Mouse (Mus musculus) testis, adult 2 months (tissue): ENCODE measurements around the gene Ivns1abp. TPM values are rescaled to one million over a fixed set of nuclear protein-coding genes. Genes with fewer than 3 reads are reported as not detected.

ENCODE experiments used
- H3K27ac ChIP-seq: fragments of 200-500 bp; 2 replicates; pipeline ENCODE4 v1.5.1; 2012; ENCODE audit warnings: low read depth, low read length; ENCODE audit not compliant: control insufficient read depth, insufficient read depth
- H3K27me3 ChIP-seq: fragments of 200-500 bp; 2 replicates; pipeline ENCODE4 v1.6.1; 2012; ENCODE audit warnings: mild to moderate bottlenecking, low read length, moderate library complexity; ENCODE audit not compliant: control insufficient read depth, insufficient read depth
- H3K36me3 ChIP-seq: fragments of 200-500 bp; 2 replicates; pipeline ENCODE4 v1.6.1; 2012; ENCODE audit warnings: mild to moderate bottlenecking, low read length; ENCODE audit not compliant: control insufficient read depth, insufficient read depth
- H3K4me1 ChIP-seq: fragments of 200-500 bp; 2 replicates; pipeline ENCODE4 v1.6.1; 2012; ENCODE audit warnings: low read length; ENCODE audit not compliant: control insufficient read depth, insufficient read depth
- H3K4me3 ChIP-seq: fragments of 200-500 bp; 2 replicates; pipeline ENCODE4 v1.5.1; 2012; ENCODE audit warnings: low read depth, mild to moderate bottlenecking, low read length, moderate library complexity, mixed read lengths; ENCODE audit not compliant: control insufficient read depth
- CTCF ChIP-seq: fragments of 200-500 bp; IDR thresholded peaks from 2 replicates; pipeline ENCODE4 v1.5.1; 2012; ENCODE audit warnings: low read depth, mild to moderate bottlenecking, inconsistent platforms, low read length, moderate library complexity; ENCODE audit not compliant: control insufficient read depth, insufficient read depth, insufficient replicate concordance
- POLR2A ChIP-seq: fragments of 200-500 bp; IDR thresholded peaks from 2 replicates; pipeline ENCODE4 v1.6.1; 2012; ENCODE audit warnings: low read depth, mild to moderate bottlenecking, inconsistent platforms, low read length, moderate library complexity; ENCODE audit not compliant: control insufficient read depth
- polyA plus RNA-seq: library from polyadenylated mRNA; depleted of rRNA; stranded (reverse); fragments of >200 nt; gene quantifications from 2 replicates; pipeline ENCODE4 v1.2.3, GENCODE M21; 2012

Gene Ivns1abp
- polyA plus RNA-seq, 1 experiment, result 73.0 TPM

DNA sequence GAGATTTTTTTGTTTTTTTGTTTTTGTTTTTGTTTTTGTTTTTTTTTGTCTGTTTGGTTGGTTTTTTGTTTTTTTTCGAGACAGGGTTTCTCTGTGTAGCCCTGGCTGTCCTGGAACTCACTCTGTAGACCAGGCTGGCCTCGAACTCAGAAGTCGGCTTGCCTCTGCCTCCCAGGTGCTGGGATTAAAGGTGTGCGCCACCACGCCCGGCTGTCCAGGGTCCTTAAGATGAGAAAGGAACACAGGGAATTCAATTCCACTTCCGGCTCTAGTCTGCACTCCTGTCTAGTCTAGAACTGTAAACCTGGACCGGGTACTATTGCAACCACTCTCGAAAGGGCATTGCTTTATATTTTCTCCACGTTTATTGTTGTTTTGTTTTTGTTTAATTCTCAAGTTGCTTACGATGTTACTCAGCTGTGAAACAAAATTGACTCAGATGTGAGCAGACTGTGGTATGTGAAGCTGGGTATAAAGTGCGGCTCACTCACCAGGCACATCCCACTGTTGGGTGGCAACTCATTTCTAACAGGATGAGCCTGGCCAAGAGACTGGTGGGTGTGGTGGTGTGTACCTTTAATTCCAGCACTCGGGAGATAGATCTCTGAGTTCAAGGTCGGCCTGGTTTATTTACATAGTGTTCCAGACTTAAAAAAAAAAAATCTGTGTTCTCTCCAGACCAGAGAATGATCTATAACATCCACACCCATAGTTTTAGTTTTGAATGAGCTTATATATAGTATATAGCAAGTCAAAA is 15.8 kb upstream of the Ivns1abp start:
- Histone ChIP-seq H3K4me1 (no peaks in the 10 kb centered on the region), H3K27me3 (no peaks in the 10 kb centered on the region), H3K27ac (no peak overlapping the region), H3K36me3 (no peaks in the 10 kb centered on the region), H3K4me3 (no peak overlapping the region)
- TF ChIP-seq POLR2A (no peak), CTCF (no peak)

DNA sequence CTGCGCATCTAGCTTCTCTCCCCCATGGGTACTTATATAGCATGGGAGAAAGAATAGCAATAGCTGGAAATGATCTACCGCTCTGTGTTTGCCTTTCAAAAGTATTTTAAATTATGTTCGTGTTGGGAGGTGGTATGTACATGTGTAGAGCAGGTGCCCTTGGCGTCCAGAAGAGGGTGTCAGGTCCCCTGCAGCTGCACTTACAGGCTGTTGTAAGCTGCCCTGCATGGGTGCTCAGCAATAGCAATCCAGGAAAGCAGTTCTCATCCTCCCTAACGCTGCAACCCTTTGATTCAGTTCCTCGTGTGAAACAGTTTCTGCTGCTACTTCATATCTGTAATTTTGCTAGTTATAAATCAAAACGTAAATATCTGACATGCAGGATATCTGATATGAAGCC is 14.7 kb upstream of the Ivns1abp start:
- no peaks in the 10 kb centered on the region for H3K36me3 ChIP-seq
- TF ChIP-seq CTCF (no peak), POLR2A (no peak)
- H3K27ac ChIP-seq, result no peak overlapping the region
- no peaks in the 10 kb centered on the region for H3K4me1 ChIP-seq
- H3K27me3 ChIP-seq, result no peaks in the 10 kb centered on the region
- no peak overlapping the region for H3K4me3 ChIP-seq

GRCm38 (mm10) chr1:151332819-151333218 is 11.5 kb upstream of the Ivns1abp start:
- Histone ChIP-seq H3K27ac (no peak overlapping the region), H3K36me3 (no peaks in the 10 kb centered on the region), H3K4me1 (no peaks in the 10 kb centered on the region), H3K27me3 (no peaks in the 10 kb centered on the region), H3K4me3 (no peak overlapping the region)
- no peak for TF ChIP-seq CTCF
- TF ChIP-seq POLR2A, result no peak

- no peaks in the 10 kb centered on the region for H3K36me3 ChIP-seq
- H3K27me3 ChIP-seq, result no peaks in the 10 kb centered on the region
- no peak overlapping the region for H3K27ac ChIP-seq
- H3K4me1 ChIP-seq, result no peaks in the 10 kb centered on the region
- TF ChIP-seq POLR2A, result no peak
- no peak for TF ChIP-seq CTCF
- H3K4me3 ChIP-seq, result no peak overlapping the region
Observed at GRCm38 (mm10) chr1:151338234-151338633, 6.0 kb upstream of the Ivns1abp start.

- Histone ChIP-seq H3K27ac (no peak overlapping the region), H3K36me3 (no peaks in the 10 kb centered on the region), H3K27me3 (no peaks in the 10 kb centered on the region), H3K4me3 (no peak overlapping the region), H3K4me1 (no peaks in the 10 kb centered on the region)
- TF ChIP-seq POLR2A (no peak), CTCF (no peak)
Observed at GRCm38 (mm10) chr1:151338941-151339340, 5.3 kb upstream of the Ivns1abp start.

GRCm38 (mm10) chr1:151341321-151342044 is 2.8 kb upstream of the Ivns1abp start:
- TF ChIP-seq CTCF, result no peak
- TF ChIP-seq POLR2A, result no peak
- no peaks in the 10 kb centered on the region for H3K4me1 ChIP-seq
- no peaks in the 10 kb centered on the region for H3K36me3 ChIP-seq
- H3K27me3 ChIP-seq, result no peaks in the 10 kb centered on the region
- H3K4me3 ChIP-seq, result no peak overlapping the region
- H3K27ac ChIP-seq, result peak overlapping the region; percentile 16; the same call in 1 of the 2 replicates

GRCm38 (mm10) chr1:151342311-151342710 is 2.0 kb upstream of the Ivns1abp start:
- H3K4me1 ChIP-seq, result no peaks in the 10 kb centered on the region
- no peak overlapping the region for H3K27ac ChIP-seq
- H3K36me3 ChIP-seq, result no peaks in the 10 kb centered on the region
- TF ChIP-seq POLR2A, result no peak
- no peak for TF ChIP-seq CTCF
- H3K4me3 ChIP-seq, result peak overlapping the region; percentile 43; the same call in 1 of the 2 replicates
- H3K27me3 ChIP-seq, result no peaks in the 10 kb centered on the region
